Mouse (Mus musculus): ENCODE results near the gene Txndc11. TPM values are rescaled to one million over a fixed set of nuclear protein-coding genes. Genes with fewer than 3 reads are reported as not detected.

Gene Txndc11
- total and polyA plus RNA-seq, 3 experiments, result 24.9 to 33.7 TPM; not detected in 1

DNA sequence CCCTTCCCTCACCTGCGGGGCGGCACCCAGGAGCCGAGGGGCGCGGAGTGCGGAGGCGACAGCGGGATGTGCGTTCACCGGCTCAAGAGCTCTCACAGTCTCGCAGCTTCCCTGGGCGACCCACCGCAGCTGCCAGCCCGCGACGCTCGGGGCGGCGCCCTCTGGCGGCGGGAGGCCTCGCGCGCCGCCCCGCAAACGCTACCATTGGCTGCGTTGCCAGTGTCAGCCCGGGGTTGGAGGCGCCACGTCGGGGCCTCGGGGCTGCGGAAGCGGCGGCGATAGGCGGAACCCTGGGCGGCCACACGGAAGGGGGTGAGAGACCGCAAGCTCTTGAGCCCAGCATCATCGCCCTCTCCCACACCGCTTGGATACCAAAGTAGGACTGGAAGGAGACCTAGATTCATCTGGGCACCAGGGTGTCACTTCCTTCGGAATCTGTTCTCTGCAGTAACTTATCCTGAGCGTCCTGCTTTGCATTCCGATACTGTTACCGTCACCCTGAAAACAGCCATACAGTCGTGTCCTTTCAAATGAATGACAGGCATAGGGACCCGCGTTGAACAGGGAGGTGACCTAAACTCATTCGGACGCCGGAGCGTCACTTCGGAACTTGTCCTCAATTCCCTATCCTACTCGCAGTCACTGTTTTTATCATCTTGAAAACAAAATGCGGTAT lies 41.9 kb upstream of the Txndc11 start, which contains the start of gene Zc3h7a (continued):
- TF ChIP-seq MAX (IDR thresholded peaks at IDR 0.05; ENCODE audit: low read length) (0 out of 2 replicates have a peak, but pooled peaks have one; percentile 42), USF2 (IDR thresholded peaks at IDR 0.05; ENCODE audit: borderline replicate concordance in 1 of 2, insufficient read depth in 1 of 2, low read depth in 1 of 2, low read length in 2 of 2) (no peak), ZMIZ1 (IDR thresholded peaks at IDR 0.05; ENCODE audit: low read depth, low read length) (peak; percentile 82)

DNA sequence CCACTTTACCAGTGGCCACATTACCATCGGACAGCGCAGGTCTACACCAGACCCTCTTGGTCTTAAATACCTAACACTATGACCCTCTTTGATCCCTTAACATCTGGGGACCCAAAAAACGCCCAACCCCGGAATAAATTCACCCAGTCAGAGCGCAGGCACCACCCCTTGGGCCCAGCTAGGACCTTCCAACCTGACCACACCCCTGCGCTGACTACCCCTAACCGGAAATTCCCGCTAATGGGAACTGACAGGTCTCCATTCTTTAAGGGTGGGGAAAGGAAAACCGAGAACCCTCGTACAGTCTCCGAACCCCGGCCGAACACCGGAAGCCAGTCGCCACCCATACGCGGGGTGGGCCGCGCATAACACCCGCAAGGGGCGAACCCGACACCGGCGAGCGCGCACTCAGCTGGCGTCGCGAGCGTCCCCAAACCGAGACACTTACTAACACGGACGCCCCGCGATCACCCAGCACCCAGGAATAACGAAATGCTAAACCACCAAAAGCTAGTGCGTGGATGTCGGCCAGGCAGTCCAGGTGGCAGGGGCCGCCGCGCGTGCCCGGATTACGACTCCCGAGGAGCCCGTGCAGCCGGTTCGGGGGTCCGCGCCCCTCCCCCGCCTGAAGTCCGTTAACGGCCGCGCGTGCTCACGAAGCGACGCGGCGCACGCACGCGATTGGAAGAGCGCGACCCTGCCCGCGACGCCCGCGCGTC lies 41.2 kb upstream of the Txndc11 start:
- DNase-seq (ENCODE audit: low read depth, low spot score), result peak; percentile 87
- TF ChIP-seq POLR2A (IDR thresholded peaks at IDR 0.05; ENCODE audit: control insufficient read depth in 1 of 2, insufficient read depth in 1 of 2, low read depth in 1 of 2, low read length in 2 of 2, poor library complexity in 1 of 2) (no peak; a peak in 1 of 4 replicates), GATA1 (IDR thresholded peaks at IDR 0.05; ENCODE audit: low read depth, low read length) (no peak), POLR2AphosphoS2 (IDR thresholded peaks at IDR 0.05; ENCODE audit: low read length) (no peak), E2F4 (IDR thresholded peaks at IDR 0.05; ENCODE audit: borderline replicate concordance, low read depth, low read length) (no peak), UBTF (IDR thresholded peaks at IDR 0.05; ENCODE audit: borderline replicate concordance, insufficient read depth, low read depth, low read length) (no peak), MAFK (IDR thresholded peaks at IDR 0.05; ENCODE audit: borderline replicate concordance, low read depth, low read length) (no peak), USF2 (IDR thresholded peaks at IDR 0.05; ENCODE audit: borderline replicate concordance in 1 of 2, insufficient read depth in 1 of 2, low read depth in 1 of 2, low read length in 2 of 2) (no peak), USF1 (IDR thresholded peaks at IDR 0.05; ENCODE audit: low read depth, low read length) (no peak), ELF1 (IDR thresholded peaks at IDR 0.05; ENCODE audit: low read depth, low read length) (peak; percentile 64), MYB (IDR thresholded peaks at IDR 0.05; ENCODE audit: low read depth, low read length) (peak; percentile 98), NRF1 (IDR thresholded peaks at IDR 0.05; ENCODE audit: insufficient read depth, low read depth, low read length, poor library complexity, severe bottlenecking) (peak; percentile 59), TBP (IDR thresholded peaks at IDR 0.05; ENCODE audit: low read depth, low read length) (peak; percentile 57), EP300 (IDR thresholded peaks at IDR 0.05; ENCODE audit: low read depth in 1 of 2, low read length in 2 of 2) (peak in 1 of 2 experiments; percentile 1; a peak in 1 of 4 replicates), POLR2AphosphoS5 (IDR thresholded peaks at IDR 0.05; ENCODE audit: borderline replicate concordance, low read depth, low read length) (no peak), ZMIZ1 (IDR thresholded peaks at IDR 0.05; ENCODE audit: low read depth, low read length) (peak; percentile 40; the same call in 1 of the 2 replicates), SIN3A (IDR thresholded peaks at IDR 0.05; ENCODE audit: low read length) (peak; percentile 85), GABPA (IDR thresholded peaks at IDR 0.05; ENCODE audit: low read depth, low read length) (no peak), ETS1 (IDR thresholded peaks at IDR 0.05; ENCODE audit: low read depth, low read length) (peak; percentile 52; the same call in 1 of the 2 replicates), TCF12 (IDR thresholded peaks at IDR 0.05; ENCODE audit: low read depth, low read length) (0 out of 2 replicates have a peak, but pooled peaks have one; percentile 5), ZC3H11A (IDR thresholded peaks at IDR 0.05; ENCODE audit: low read depth, low read length) (no peak), RAD21 (IDR thresholded peaks at IDR 0.05; ENCODE audit: low read depth, low read length) (no peak)
- Histone ChIP-seq H3K27ac (ENCODE audit: control insufficient read depth, low read depth, low read length) (peak overlapping the region; percentile 77), H3K79me2 (ENCODE audit: control insufficient read depth, insufficient read depth, low read length, poor library complexity) (peaks cover 50% of the 10 kb centered on the region), H3K4me3 (ENCODE audit: control insufficient read depth in 1 of 2, insufficient read depth in 1 of 2, low read depth in 2 of 2, low read length in 2 of 2) (peak overlapping the region; percentile 55 to 62), H3K9ac (ENCODE audit: control insufficient read depth, low read depth, low read length, poor library complexity, severe bottlenecking) (peak overlapping the region; percentile 82), H3K27me3 (ENCODE audit: control insufficient read depth in 1 of 2, insufficient read depth in 2 of 2, low read length in 2 of 2) (no peaks in the 10 kb centered on the region), H3K36me3 (ENCODE audit: control insufficient read depth in 1 of 2, insufficient read depth in 2 of 2, low read length in 2 of 2) (peaks cover 3 to 4% of the 10 kb centered on the region in 2 experiments; a peak in 3 of 4 replicates), H3K4me1 (ENCODE audit: control insufficient read depth in 1 of 2, insufficient read depth in 2 of 2, low read length in 2 of 2) (peaks cover 0 to 3% of the 10 kb centered on the region in 2 experiments; a peak in 1 of 4 replicates), H3K9me3 (replicated peaks; ENCODE audit: insufficient read depth, low read length) (no peaks in the 10 kb centered on the region)
